Mouse (Mus musculus) midbrain, embryonic 12.5 days (tissue): ENCODE measurements at regions not wholly inside any gene's neighbourhood (a gene's known extent, or its start where the extent isn't known, plus 50 kb on each side); places are given as distances from the start of the nearest gene placed in this dataset.
A peak's percentile ranks its signal among the peaks of the same experiment; 100 is the strongest.

Experiments used
- ATAC-seq: fragments of 200-750 bp; cut with Nextera tagmentation; 2 replicates; pipeline ENCODE4 v1.8.0; 2017; ENCODE audit warnings: low read depth, moderate TSS enrichment, moderate library complexity; ENCODE audit not compliant: low FRiP score
- H3K27ac ChIP-seq: fragments of 300-500 bp; sonication (generic); replicated peaks from 2 replicates; pipeline ENCODE4 v1.5.1; 2016; ENCODE audit warnings: mild to moderate bottlenecking
- H3K27me3 ChIP-seq: fragments of 300-500 bp; sonication (generic); 2 replicates; pipeline ENCODE4 v1.6.1; 2016; ENCODE audit warnings: mild to moderate bottlenecking
- H3K36me3 ChIP-seq: fragments of 300-500 bp; sonication (generic); 2 replicates; pipeline ENCODE4 v1.6.1; 2016
- H3K4me1 ChIP-seq: fragments of 300-500 bp; sonication (generic); 2 replicates; pipeline ENCODE4 v1.6.1; 2016
- H3K4me2 ChIP-seq: fragments of 300-500 bp; sonication (generic); replicated peaks from 2 replicates; pipeline ENCODE4 v1.6.1; 2016; ENCODE audit warnings: mild to moderate bottlenecking, moderate library complexity
- H3K4me3 ChIP-seq: fragments of 300-500 bp; sonication (generic); 2 replicates; pipeline ENCODE4 v1.5.1; 2016; ENCODE audit warnings: mild to moderate bottlenecking
- H3K9ac ChIP-seq: fragments of 300-500 bp; sonication (generic); replicated peaks from 2 replicates; pipeline ENCODE4 v1.6.1; 2016; ENCODE audit warnings: mild to moderate bottlenecking, moderate library complexity
- H3K9me3 ChIP-seq: fragments of 300-500 bp; sonication (generic); 2 replicates; pipeline ENCODE4 v1.6.1; 2016; ENCODE audit warnings: mild to moderate bottlenecking
- WGBS: fragments of 180-500 bp; shearing (Covaris S2); methylation state at CpG from one replicate; pipeline ENCODE4 v1.1.7; 2016; 5-methylcytosine and 5-hydroxymethylcytosine counted together

- no peak for ATAC-seq
- Histone ChIP-seq H3K4me1 (peaks cover 4% of the 10 kb centered on the region; the same call in 1 of the 2 replicates), H3K9ac (no peak overlapping the region), H3K9me3 (no peaks in the 10 kb centered on the region), H3K27me3 (peaks cover 55% of the 10 kb centered on the region), H3K36me3 (no peaks in the 10 kb centered on the region), H3K27ac (no peak overlapping the region), H3K4me3 (no peak overlapping the region), H3K4me2 (no peak overlapping the region)
- WGBS = 71% methylated on average over 10 of the region's 10 CpGs
Measured at GRCm38 (mm10) chr5:74880669-74881226, 163.8 kb downstream of the Chic2 start.

GRCm38 (mm10) chr5:74880048-74880437, 164.5 kb downstream of the Chic2 start:
- peak; percentile 66 for ATAC-seq
- Histone ChIP-seq H3K27me3 (peaks cover 58% of the 10 kb centered on the region), H3K4me2 (no peak overlapping the region), H3K4me3 (no peak overlapping the region), H3K4me1 (peaks cover 4% of the 10 kb centered on the region; the same call in 1 of the 2 replicates), H3K36me3 (no peaks in the 10 kb centered on the region), H3K9ac (no peak overlapping the region), H3K9me3 (no peaks in the 10 kb centered on the region), H3K27ac (no peak overlapping the region)
- 47% methylated on average over 6 of the region's 6 CpGs for WGBS

DNA sequence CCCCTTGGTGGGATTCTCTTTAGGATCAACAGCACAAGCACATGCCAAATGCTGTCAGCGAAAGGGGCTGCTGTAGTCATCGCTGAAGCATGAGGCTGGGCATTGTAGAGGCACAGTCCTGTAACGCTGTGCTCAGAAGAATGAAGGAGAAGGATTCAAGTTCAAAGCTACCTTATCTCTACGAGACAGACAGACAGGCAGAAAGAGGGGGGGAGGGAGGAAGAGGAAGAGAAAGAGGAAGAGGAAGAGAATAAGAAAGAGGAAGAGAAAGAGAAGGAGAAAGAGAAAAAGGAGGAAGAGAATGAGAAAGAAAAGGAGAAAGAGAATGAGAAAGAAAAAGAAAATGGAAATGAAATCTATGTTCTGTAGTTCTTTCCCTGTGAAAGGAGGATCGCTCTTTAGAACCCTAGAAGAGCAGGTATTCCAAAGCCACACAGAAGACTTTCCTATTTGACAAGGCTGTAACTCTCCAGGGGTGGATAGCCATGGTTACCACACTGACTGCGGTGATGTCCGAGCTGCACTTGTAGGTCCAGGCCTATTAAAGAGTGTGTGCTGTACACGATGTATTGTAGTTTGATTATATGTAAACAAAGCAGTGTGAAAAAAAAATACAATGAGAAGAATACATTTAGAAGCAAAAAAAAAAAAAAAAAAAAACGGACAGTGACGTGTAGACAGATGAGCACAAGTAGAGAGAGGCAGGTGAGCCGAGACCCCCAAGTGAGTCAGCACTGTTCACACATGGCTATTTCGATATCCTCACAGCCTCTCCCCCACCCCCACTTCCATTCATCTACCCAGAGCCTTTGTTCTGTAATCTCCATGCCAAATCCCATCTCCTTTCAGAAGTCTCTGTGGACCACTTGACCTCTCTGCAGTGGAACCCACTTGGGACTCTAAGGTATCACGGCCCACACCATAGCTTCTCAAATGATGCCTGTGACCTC, 165.2 kb downstream of the Chic2 start:
- H3K27ac ChIP-seq = no peak overlapping the region
- WGBS = 51% methylated on average over 13 of the region's 13 CpGs
- peaks cover 65% of the 10 kb centered on the region for H3K27me3 ChIP-seq
- no peak overlapping the region for H3K4me3 ChIP-seq
- H3K9me3 ChIP-seq = no peaks in the 10 kb centered on the region
- peak; percentile 82 for ATAC-seq
- peaks cover 8% of the 10 kb centered on the region; the same call in 1 of the 2 replicates for H3K4me1 ChIP-seq
- no peak overlapping the region for H3K4me2 ChIP-seq
- H3K9ac ChIP-seq = no peak overlapping the region
- H3K36me3 ChIP-seq = no peaks in the 10 kb centered on the region

GRCm38 (mm10) chr5:74877595-74877994, 167.0 kb downstream of the Chic2 start:
- H3K27me3 ChIP-seq = peaks cover 69% of the 10 kb centered on the region
- no peak overlapping the region for H3K4me2 ChIP-seq
- no peak for ATAC-seq
- H3K4me1 ChIP-seq = peaks cover 8% of the 10 kb centered on the region; the same call in 1 of the 2 replicates
- 75% methylated on average over 5 of the region's 5 CpGs for WGBS
- H3K36me3 ChIP-seq = no peaks in the 10 kb centered on the region
- no peak overlapping the region for H3K9ac ChIP-seq
- no peak overlapping the region for H3K27ac ChIP-seq
- H3K4me3 ChIP-seq = no peak overlapping the region
- H3K9me3 ChIP-seq = no peaks in the 10 kb centered on the region

DNA sequence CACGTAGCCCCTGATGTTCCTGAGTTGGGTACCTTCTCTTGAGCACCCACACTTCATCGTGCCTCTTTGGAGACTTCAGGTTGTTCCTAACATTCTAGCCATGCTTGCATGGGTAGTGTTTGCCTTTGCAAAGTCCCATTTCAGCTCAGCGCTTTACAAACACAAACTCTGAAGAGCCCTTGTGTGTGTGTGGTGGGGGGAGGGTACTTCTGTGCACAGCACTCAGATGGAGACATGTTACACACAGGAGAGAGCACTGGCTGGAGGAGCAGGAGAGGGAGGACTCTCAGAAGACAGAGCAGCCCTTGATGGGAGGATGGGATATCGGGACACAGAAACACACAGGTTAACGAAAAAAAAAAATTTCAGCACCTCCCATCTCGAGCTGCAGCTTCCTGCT, 167.4 kb downstream of the Chic2 start:
- WGBS = 72% methylated on average over 6 of the region's 6 CpGs
- peaks cover 8% of the 10 kb centered on the region; the same call in 1 of the 2 replicates for H3K4me1 ChIP-seq
- H3K9me3 ChIP-seq = no peaks in the 10 kb centered on the region
- no peak overlapping the region for H3K4me2 ChIP-seq
- no peak overlapping the region for H3K27ac ChIP-seq
- H3K4me3 ChIP-seq = no peak overlapping the region
- ATAC-seq = no peak
- peaks cover 65% of the 10 kb centered on the region for H3K27me3 ChIP-seq
- H3K9ac ChIP-seq = no peak overlapping the region
- no peaks in the 10 kb centered on the region for H3K36me3 ChIP-seq

DNA sequence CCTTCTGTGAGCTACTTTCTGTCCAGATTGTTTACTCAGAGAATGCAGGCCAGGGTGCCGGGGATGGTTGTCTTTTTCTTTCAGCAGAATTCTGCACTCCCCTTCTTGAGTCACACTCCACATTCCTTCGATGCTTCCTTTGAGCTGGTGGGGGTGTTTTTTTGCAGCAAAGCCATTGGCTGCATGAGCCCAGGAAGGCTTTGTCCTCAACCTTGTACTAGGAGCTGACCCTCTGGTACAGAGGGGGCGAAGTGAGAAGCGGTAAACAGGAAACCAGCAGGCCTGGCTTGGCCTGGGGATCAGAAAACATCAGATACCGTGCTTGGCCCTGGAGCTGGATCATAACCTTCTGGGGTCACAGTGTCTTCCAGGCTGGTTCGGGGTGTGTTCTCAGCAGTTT, 169.9 kb downstream of the Chic2 start:
- Histone ChIP-seq H3K4me2 (no peak overlapping the region), H3K9me3 (no peaks in the 10 kb centered on the region), H3K9ac (no peak overlapping the region), H3K4me3 (no peak overlapping the region), H3K27me3 (peaks cover 49% of the 10 kb centered on the region), H3K4me1 (peaks cover 6% of the 10 kb centered on the region; the same call in 1 of the 2 replicates), H3K27ac (no peak overlapping the region), H3K36me3 (no peaks in the 10 kb centered on the region)
- 58% methylated on average over 6 of the region's 6 CpGs for WGBS
- ATAC-seq = no peak

DNA sequence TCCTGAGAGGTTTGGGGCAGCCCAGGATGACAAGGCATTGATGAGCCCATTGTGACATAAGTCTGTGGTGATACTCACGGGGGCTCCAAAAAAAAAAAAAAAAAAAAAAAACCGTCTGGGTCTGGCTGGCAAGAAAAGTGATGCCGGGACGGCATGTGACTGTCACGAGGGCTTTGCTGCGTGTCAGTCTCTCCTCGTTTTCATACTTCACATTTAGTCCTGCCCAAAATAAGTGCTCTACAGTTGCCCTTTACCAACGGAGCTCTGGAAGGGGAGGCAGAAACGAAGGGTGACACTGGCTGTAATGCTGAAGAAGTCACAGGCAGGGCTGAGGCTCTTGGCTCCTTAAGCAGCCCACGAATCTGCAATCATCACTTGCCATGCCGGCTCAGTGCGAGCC, 167.9 kb upstream of the Lnx1 start:
- no peak overlapping the region for H3K4me3 ChIP-seq
- 0 out of 2 replicates have a peak, but pooled peaks cover 4% of the 10 kb centered on the region for H3K4me1 ChIP-seq
- no peak for ATAC-seq
- H3K36me3 ChIP-seq = no peaks in the 10 kb centered on the region
- H3K9me3 ChIP-seq = no peaks in the 10 kb centered on the region
- WGBS = 78% methylated on average over 12 of the region's 12 CpGs
- no peak overlapping the region for H3K4me2 ChIP-seq
- H3K9ac ChIP-seq = no peak overlapping the region
- H3K27me3 ChIP-seq = peaks cover 20% of the 10 kb centered on the region
- H3K27ac ChIP-seq = no peak overlapping the region

GRCm38 (mm10) chr5:74867113-74867785, 164.5 kb upstream of the Lnx1 start:
- 91% methylated on average over 11 of the region's 11 CpGs for WGBS

DNA sequence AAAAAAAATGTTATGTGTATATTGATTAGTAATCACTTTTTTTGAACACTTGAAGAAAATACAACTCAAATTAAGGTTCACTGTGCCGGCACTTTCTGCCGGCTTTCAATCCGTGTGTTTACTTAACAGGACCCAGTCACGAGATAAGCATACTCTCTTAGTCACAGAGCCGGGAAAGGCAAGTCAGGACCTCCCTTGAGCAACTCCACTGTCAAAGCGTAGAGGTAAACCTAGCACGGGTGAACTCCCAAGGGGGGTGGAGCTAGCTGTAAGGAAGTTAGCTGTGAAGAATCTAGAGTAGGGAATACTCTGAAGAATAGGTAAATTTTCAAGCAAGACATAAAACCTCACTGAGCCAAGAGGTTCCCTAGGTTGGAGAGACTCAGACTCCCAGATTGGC, 164.0 kb upstream of the Lnx1 start:
- Histone ChIP-seq H3K4me2 (no peak overlapping the region), H3K9me3 (no peaks in the 10 kb centered on the region; the same call in 1 of the 2 replicates), H3K27ac (no peak overlapping the region), H3K36me3 (no peaks in the 10 kb centered on the region), H3K4me1 (no peaks in the 10 kb centered on the region), H3K27me3 (no peaks in the 10 kb centered on the region; the same call in 1 of the 2 replicates), H3K4me3 (no peak overlapping the region), H3K9ac (no peak overlapping the region)
- WGBS = 74% methylated on average over 7 of the region's 7 CpGs
- no peak for ATAC-seq

More at GRCm38 (mm10) chr5:74867113-74867785, 164.5 kb upstream of the Lnx1 start:
- no peak overlapping the region for H3K27ac ChIP-seq
- H3K27me3 ChIP-seq = no peaks in the 10 kb centered on the region; the same call in 1 of the 2 replicates
- no peaks in the 10 kb centered on the region for H3K36me3 ChIP-seq
- no peak overlapping the region for H3K9ac ChIP-seq
- H3K4me3 ChIP-seq = no peak overlapping the region
- no peak for ATAC-seq
- H3K9me3 ChIP-seq = no peaks in the 10 kb centered on the region; the same call in 1 of the 2 replicates
- no peaks in the 10 kb centered on the region for H3K4me1 ChIP-seq
- no peak overlapping the region for H3K4me2 ChIP-seq

DNA sequence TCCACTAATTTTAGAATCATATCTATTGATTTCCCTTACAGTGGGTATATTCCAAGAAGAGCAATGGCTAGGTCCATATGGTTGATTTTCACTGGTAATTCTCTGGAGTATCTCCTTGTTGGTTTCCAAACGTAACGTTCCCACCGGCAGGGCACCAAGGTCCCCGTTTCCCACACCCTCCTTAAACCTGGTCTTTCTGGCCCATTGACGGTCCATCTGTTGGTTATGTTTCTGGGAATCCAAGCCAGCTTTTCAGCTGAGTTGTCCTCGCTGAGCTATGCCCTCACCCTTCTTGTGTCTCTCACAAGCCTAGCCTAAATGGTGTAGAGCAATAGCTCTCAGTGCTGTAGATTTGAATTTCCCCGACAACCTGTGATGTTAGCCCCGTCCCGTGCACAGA, 162.7 kb upstream of the Lnx1 start:
- no peaks in the 10 kb centered on the region for H3K4me1 ChIP-seq

DNA sequence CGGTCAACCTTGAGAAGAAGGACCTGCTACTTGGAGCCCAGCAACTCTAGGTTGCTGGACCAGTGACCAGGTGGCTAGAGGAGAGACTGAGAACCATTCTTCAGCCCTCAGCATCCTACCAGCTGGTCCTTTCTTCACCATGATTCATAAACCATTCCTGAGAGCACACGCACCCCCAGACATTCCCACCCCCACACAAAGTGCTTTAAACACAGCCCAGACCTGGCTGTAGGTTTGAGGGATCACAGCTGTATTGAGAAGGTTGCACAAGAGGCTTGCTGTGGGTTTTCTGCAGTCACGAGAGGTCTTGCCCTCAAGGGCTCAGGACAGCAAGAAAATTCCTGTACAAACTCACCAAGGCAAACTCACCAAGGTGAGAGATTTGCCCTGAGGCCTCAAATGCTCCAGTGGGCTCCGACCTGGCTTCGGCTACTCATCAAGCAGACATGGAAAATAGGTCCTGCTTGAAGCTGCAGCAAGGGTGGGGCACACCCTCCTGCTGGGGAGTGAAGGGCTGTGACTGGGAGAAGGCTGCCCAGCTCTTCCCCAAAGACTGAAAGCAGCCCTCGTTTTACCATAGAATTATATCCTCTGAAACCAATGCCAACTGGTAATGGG, 161.9 kb upstream of the Lnx1 start:
- Histone ChIP-seq H3K27me3 (no peaks in the 10 kb centered on the region; the same call in 1 of the 2 replicates), H3K9ac (no peak overlapping the region), H3K9me3 (no peaks in the 10 kb centered on the region; the same call in 1 of the 2 replicates), H3K4me1 (no peaks in the 10 kb centered on the region), H3K4me3 (no peak overlapping the region), H3K36me3 (no peaks in the 10 kb centered on the region), H3K4me2 (no peak overlapping the region), H3K27ac (no peak overlapping the region)
- WGBS = 84% methylated on average over 6 of the region's 6 CpGs
- no peak for ATAC-seq

More for the DNA sequence above, 162.7 kb upstream of the Lnx1 start:
- no peak overlapping the region for H3K4me2 ChIP-seq
- H3K36me3 ChIP-seq = no peaks in the 10 kb centered on the region
- no peak overlapping the region for H3K27ac ChIP-seq
- WGBS = 91% methylated on average over 9 of the region's 9 CpGs
- no peaks in the 10 kb centered on the region; the same call in 1 of the 2 replicates for H3K9me3 ChIP-seq
- no peak for ATAC-seq
- H3K27me3 ChIP-seq = no peaks in the 10 kb centered on the region; the same call in 1 of the 2 replicates
- H3K9ac ChIP-seq = no peak overlapping the region
- no peak overlapping the region for H3K4me3 ChIP-seq
